Mouse (Mus musculus) intestine, embryonic 16.5 days (tissue): ENCODE measurements around the gene Josd2. TPM values are rescaled to one million over a fixed set of nuclear protein-coding genes. Genes with fewer than 3 reads are reported as not detected.

ENCODE experiments used
- ATAC-seq: fragments of 200-750 bp; cut with Nextera tagmentation; 2 replicates; pipeline ENCODE4 v1.8.0; 2017; ENCODE audit warnings: moderate TSS enrichment, moderate library complexity
- H3K27ac ChIP-seq: fragments of 300-500 bp; sonication (generic); 2 replicates; pipeline ENCODE4 v1.5.1; 2014; ENCODE audit warnings: mild to moderate bottlenecking, low read length
- H3K27me3 ChIP-seq: fragments of 300-500 bp; sonication (generic); replicated peaks from 2 replicates; pipeline ENCODE4 v1.6.1; 2014; ENCODE audit warnings: low read length, control low read depth, mixed read lengths; ENCODE audit not compliant: control insufficient read depth, insufficient read depth
- H3K36me3 ChIP-seq: fragments of 300-500 bp; sonication (generic); 2 replicates; pipeline ENCODE4 v1.6.1; 2014; ENCODE audit warnings: low read length, control low read depth; ENCODE audit not compliant: control insufficient read depth, insufficient read depth
- H3K4me1 ChIP-seq: fragments of 300-500 bp; sonication (generic); 2 replicates; pipeline ENCODE4 v1.6.1; 2014; ENCODE audit warnings: low read length, control low read depth, mixed read lengths; ENCODE audit not compliant: control insufficient read depth, insufficient read depth
- H3K4me2 ChIP-seq: fragments of 300-500 bp; sonication (generic); 2 replicates; pipeline ENCODE4 v1.6.1; 2014; ENCODE audit warnings: low read depth, low read length, control low read depth
- H3K4me3 ChIP-seq: fragments of 300-500 bp; sonication (generic); 2 replicates; pipeline ENCODE4 v1.5.1; 2014; ENCODE audit warnings: mild to moderate bottlenecking, low read length
- H3K9ac ChIP-seq: fragments of 300-500 bp; sonication (generic); 2 replicates; pipeline ENCODE4 v1.6.1; 2014; ENCODE audit warnings: low read depth, low read length
- H3K9me3 ChIP-seq: fragments of 300-500 bp; sonication (generic); 2 replicates; pipeline ENCODE4 v1.6.1; 2016; ENCODE audit warnings: low read length, control low read depth; ENCODE audit not compliant: control insufficient read depth
- WGBS: fragments of 180-500 bp; shearing (Covaris S2); extraction: QIAGEN DNeasy Blood & Tissue Kit; methylation state at CpG from one replicate; pipeline ENCODE4 v1.1.7; 2014; 5-methylcytosine and 5-hydroxymethylcytosine counted together
- polyA plus RNA-seq: library from polyadenylated mRNA; unstranded; fragments of >200 nt; fragmentation: Nextera tagmentation; extraction: Ambion mirVana; gene quantifications from 2 replicates; pipeline ENCODE4 v1.2.1, GENCODE M21; 2015

Josd2 gene
- polyA plus RNA-seq, 1 experiment from 2014 or later, result 86.3 TPM

GRCm38 (mm10) chr7:44482836-44483435, 15.2 kb downstream of the Josd2 start:
- WGBS, result 71% methylated on average over 3 of the region's 3 CpGs
- H3K27me3 ChIP-seq, result peaks cover 3% of the 10 kb centered on the region; the same call in 1 of the 2 replicates
- no peak overlapping the region for H3K27ac ChIP-seq
- peak; percentile 56; the same call in 1 of the 2 replicates for ATAC-seq
- H3K9me3 ChIP-seq, result no peaks in the 10 kb centered on the region
- no peaks in the 10 kb centered on the region for H3K4me1 ChIP-seq
- H3K36me3 ChIP-seq, result no peaks in the 10 kb centered on the region
- no peak overlapping the region for H3K4me3 ChIP-seq
- no peak overlapping the region for H3K9ac ChIP-seq
- H3K4me2 ChIP-seq, result no peak overlapping the region

DNA sequence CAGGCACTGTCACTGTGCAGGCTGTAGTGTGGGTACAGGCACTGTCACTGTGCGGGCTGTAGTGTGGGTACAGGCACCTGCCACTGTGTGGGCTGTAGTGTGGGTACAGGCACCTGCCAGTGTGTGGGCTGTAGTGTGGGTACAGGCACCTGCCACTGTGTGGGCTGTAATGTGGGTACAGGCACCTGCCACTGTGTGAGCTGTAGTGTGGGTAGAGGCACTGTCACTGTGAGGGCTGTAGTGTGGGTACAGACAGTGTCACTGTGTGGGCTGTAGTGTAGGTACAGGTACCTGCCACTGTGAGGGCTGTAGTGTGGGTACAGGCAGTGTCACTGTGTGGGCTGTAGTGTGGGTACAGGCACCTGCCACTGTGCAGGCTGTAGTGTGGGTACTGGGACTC, 16.3 kb downstream of the Josd2 start:
- H3K27me3 ChIP-seq, result peaks cover 3% of the 10 kb centered on the region; the same call in 1 of the 2 replicates
- no peak overlapping the region for H3K27ac ChIP-seq
- H3K9ac ChIP-seq, result no peak overlapping the region
- no peaks in the 10 kb centered on the region for H3K9me3 ChIP-seq
- whole genome bisulfite sequencing, result 100% methylated on average over 1 of the region's 1 CpGs
- H3K36me3 ChIP-seq, result no peaks in the 10 kb centered on the region
- no peak overlapping the region for H3K4me3 ChIP-seq
- H3K4me1 ChIP-seq, result no peaks in the 10 kb centered on the region
- ATAC-seq, result no peak
- H3K4me2 ChIP-seq, result no peak overlapping the region

GRCm38 (mm10) chr7:44484841-44485571, 17.2 kb downstream of the Josd2 start:
- WGBS, result 32% methylated on average over 5 of the region's 5 CpGs
- H3K27ac ChIP-seq, result no peak overlapping the region
- no peaks in the 10 kb centered on the region for H3K9me3 ChIP-seq
- H3K4me2 ChIP-seq, result no peak overlapping the region
- H3K27me3 ChIP-seq, result no peaks in the 10 kb centered on the region; the same call in 1 of the 2 replicates
- no peaks in the 10 kb centered on the region; the same call in 1 of the 2 replicates for H3K36me3 ChIP-seq
- no peak overlapping the region for H3K9ac ChIP-seq
- ATAC-seq, result peak; percentile 72
- H3K4me3 ChIP-seq, result no peak overlapping the region
- no peaks in the 10 kb centered on the region for H3K4me1 ChIP-seq

DNA sequence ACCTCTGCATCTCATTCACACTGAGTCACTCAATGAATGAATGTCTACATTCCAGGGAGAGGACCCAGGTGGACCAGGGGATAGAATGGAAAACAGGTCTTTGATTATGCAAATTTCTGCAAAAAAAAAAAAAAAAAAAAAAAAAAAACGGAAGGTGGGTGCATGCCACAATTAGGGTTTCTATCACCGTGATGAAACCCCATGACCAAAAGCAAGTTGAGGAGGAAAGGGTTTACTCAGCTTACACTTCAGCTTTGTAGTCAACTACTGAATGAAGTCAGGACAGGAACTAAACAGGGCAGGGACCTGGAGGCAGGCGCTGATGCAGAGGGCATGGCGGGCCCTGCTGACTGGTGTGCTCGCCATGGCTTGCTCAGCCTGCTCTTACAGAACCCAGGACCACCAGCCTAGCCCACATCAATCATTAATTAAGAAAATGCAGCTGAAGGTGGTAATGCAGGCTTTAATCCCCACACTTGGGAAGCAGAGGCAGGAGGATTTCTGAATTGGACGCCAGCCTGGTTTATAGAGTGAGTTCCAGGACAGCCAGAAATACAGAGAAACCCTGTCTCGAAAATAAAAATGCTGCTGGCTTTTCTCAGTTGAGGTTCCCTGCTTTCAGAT, 17.9 kb downstream of the Josd2 start:
- 66% methylated on average over 7 of the region's 7 CpGs for WGBS
- ATAC-seq, result no peak
- no peak overlapping the region for H3K9ac ChIP-seq
- H3K4me3 ChIP-seq, result no peak overlapping the region
- no peak overlapping the region for H3K27ac ChIP-seq
- no peak overlapping the region for H3K4me2 ChIP-seq
- no peaks in the 10 kb centered on the region for H3K4me1 ChIP-seq
- H3K36me3 ChIP-seq, result no peaks in the 10 kb centered on the region; the same call in 1 of the 2 replicates
- no peaks in the 10 kb centered on the region; the same call in 1 of the 2 replicates for H3K27me3 ChIP-seq
- H3K9me3 ChIP-seq, result no peaks in the 10 kb centered on the region

GRCm38 (mm10) chr7:44486927-44487575, 19.3 kb downstream of the Josd2 start:
- H3K4me3 ChIP-seq, result no peak overlapping the region
- 66% methylated on average over 13 of the region's 13 CpGs for WGBS
- H3K36me3 ChIP-seq, result peaks cover 4% of the 10 kb centered on the region
- H3K4me2 ChIP-seq, result no peak overlapping the region
- no peaks in the 10 kb centered on the region; the same call in 1 of the 2 replicates for H3K27me3 ChIP-seq
- H3K9ac ChIP-seq, result no peak overlapping the region
- no peak overlapping the region for H3K27ac ChIP-seq
- ATAC-seq, result no peak
- no peaks in the 10 kb centered on the region for H3K9me3 ChIP-seq
- H3K4me1 ChIP-seq, result no peaks in the 10 kb centered on the region

DNA sequence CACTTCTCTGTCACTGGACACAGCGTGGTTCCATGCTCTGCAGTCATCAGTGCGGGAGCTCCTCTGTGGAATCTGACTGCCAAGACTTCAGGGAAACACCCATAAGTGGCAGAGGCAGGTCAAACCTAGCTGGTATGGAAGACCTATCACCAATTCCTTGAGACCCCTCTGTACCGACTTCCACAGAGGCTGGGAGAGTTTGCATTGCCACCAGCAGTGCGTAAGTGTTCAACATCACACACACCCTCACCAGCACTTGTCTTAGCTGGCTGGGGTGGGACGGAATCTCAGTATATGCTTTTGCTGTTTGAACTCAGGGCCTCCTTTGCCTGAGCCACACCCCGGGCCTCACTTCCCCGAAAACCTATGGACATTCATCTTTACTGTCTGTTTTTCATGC, 20.2 kb downstream of the Josd2 start:
- WGBS, result 84% methylated on average over 7 of the region's 7 CpGs
- H3K27me3 ChIP-seq, result no peaks in the 10 kb centered on the region
- no peak overlapping the region for H3K4me2 ChIP-seq
- ATAC-seq, result no peak
- H3K4me3 ChIP-seq, result no peak overlapping the region
- no peak overlapping the region for H3K9ac ChIP-seq
- H3K4me1 ChIP-seq, result no peaks in the 10 kb centered on the region
- H3K27ac ChIP-seq, result no peak overlapping the region
- peaks cover 12% of the 10 kb centered on the region for H3K36me3 ChIP-seq
- no peaks in the 10 kb centered on the region for H3K9me3 ChIP-seq

DNA sequence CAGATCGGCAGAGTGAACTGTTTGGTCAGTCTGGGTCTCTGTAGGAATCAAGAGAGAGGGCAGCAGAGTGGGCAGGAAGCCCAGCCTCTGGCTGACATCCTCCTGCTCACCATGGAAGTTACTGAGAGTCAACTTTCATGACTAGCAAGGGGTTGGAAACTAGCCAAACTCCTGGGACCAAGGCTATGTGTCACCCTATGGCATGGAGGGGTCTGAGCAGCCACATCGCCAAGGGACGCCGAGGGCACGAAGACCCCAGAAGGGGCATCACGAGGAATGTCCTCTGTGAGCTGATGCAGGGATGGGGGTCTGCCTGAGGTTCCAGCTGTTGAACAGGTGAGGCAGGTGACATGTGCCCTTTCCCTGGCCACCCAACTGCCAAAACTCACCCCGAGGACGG, 20.8 kb downstream of the Josd2 start:
- WGBS, result 90% methylated on average over 8 of the region's 8 CpGs
- peaks cover 12% of the 10 kb centered on the region for H3K36me3 ChIP-seq

GRCm38 (mm10) chr7:44490281-44490680, 22.5 kb downstream of the Josd2 start:
- Histone ChIP-seq H3K9ac (no peak overlapping the region), H3K27ac (no peak overlapping the region), H3K4me2 (no peak overlapping the region), H3K4me3 (no peak overlapping the region), H3K36me3 (peaks cover 12% of the 10 kb centered on the region), H3K9me3 (no peaks in the 10 kb centered on the region), H3K27me3 (no peaks in the 10 kb centered on the region), H3K4me1 (peaks cover 4% of the 10 kb centered on the region; the same call in 1 of the 2 replicates)
- 92% methylated on average over 4 of the region's 4 CpGs for WGBS
- ATAC-seq, result no peak

More for the DNA sequence above, 20.8 kb downstream of the Josd2 start:
- Histone ChIP-seq H3K4me3 (no peak overlapping the region), H3K4me1 (no peaks in the 10 kb centered on the region), H3K4me2 (no peak overlapping the region), H3K27me3 (no peaks in the 10 kb centered on the region), H3K27ac (no peak overlapping the region), H3K9ac (no peak overlapping the region), H3K9me3 (no peaks in the 10 kb centered on the region)
- ATAC-seq, result no peak

DNA sequence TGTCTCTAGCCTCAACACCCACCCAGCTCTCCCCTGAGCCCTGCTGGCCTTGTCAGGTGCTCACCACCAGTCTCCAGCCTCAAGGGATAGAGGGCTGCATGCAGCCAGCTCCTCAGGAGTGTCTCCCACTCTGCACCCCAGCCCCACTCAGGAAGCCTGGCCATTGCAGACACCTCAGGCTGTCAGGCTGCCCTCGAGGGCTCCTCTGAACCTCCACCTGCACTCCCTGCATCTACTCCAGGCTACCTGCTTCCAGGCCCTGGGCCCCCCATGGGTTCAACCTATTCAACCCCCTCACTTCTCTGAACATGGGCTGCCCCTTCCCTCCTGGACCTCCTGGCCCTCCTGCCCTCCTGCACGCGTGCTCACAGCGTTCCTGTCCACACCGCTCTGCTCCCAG, 23.6 kb downstream of the Josd2 start:
- H3K9ac ChIP-seq, result no peak overlapping the region
- H3K27me3 ChIP-seq, result no peaks in the 10 kb centered on the region
- no peak overlapping the region for H3K4me3 ChIP-seq
- no peak overlapping the region for H3K27ac ChIP-seq
- H3K9me3 ChIP-seq, result no peaks in the 10 kb centered on the region
- H3K4me1 ChIP-seq, result peaks cover 9% of the 10 kb centered on the region
- ATAC-seq, result no peak
- H3K4me2 ChIP-seq, result no peak overlapping the region
- 95% methylated on average over 5 of the region's 5 CpGs for WGBS
- H3K36me3 ChIP-seq, result peaks cover 12% of the 10 kb centered on the region
